Mouse (Mus musculus): ENCODE measurements around the gene Ndufb8. TPM values are rescaled to one million over a fixed set of nuclear protein-coding genes. Genes with fewer than 3 reads are reported as not detected.
A peak's percentile ranks its signal among the peaks of the same experiment; 100 is the strongest.

The Ndufb8 gene
- polyA plus RNA-seq, 1 experiment from 2014 or later: 551 TPM

DNA sequence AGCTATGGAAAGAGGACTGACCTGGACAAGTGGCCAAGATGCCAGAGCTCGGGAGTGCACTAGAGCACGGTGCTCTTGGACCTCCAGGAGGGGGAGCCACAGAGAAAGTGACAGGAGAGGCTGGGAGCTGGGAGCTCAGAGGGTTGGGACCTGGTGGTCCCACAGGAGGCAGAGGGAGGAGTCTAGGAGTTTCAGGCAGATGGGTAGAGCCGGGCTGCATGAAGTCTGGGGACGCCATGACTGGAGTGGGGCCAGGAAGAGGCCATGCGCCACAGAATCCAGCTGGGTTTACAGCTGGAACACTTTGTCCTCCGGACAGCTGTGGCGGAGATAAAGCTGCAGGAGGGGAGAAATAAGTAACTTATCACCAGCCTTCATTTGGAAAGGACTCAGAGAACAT lies 36.1 kb downstream of the Ndufb8 start:
- H3K27me3 ChIP-seq (ENCODE audit: control insufficient read depth, insufficient read depth, low read length): peaks cover 18% of the 10 kb centered on the region
- WGBS: 41% methylated on average over 7 of the region's 7 CpGs
- H3K4me1 ChIP-seq (ENCODE audit: control insufficient read depth, insufficient read depth, low read length): no peaks in the 10 kb centered on the region
- H3K4me2 ChIP-seq (ENCODE audit: low read depth, severe bottlenecking): no peak overlapping the region
- H3K36me3 ChIP-seq (ENCODE audit: control insufficient read depth, insufficient read depth, low read length): no peaks in the 10 kb centered on the region
- DNase-seq (ENCODE audit: low spot score): peak; percentile 28
- no peak overlapping the region for H3K4me3 ChIP-seq (ENCODE audit: low read depth, low read length)
- no peak overlapping the region for H3K9ac ChIP-seq (ENCODE audit: low read length)
- no peak for ATAC-seq (ENCODE audit: insufficient number of reproducible peaks, low FRiP score, low TSS enrichment, low read depth)
- no peaks in the 10 kb centered on the region for H3K9me3 ChIP-seq (ENCODE audit: control insufficient read depth, low read length)
- H3K27ac ChIP-seq (replicated peaks; ENCODE audit: low read depth, low read length): no peak overlapping the region

GRCm38 (mm10) chr19:44517996-44518768 lies 37.1 kb downstream of the Ndufb8 start:
- no peak overlapping the region for H3K9ac ChIP-seq (ENCODE audit: low read length)
- no peak overlapping the region for H3K4me2 ChIP-seq (ENCODE audit: low read depth, severe bottlenecking)
- H3K36me3 ChIP-seq (ENCODE audit: control insufficient read depth, insufficient read depth, low read length): no peaks in the 10 kb centered on the region
- H3K27me3 ChIP-seq (ENCODE audit: control insufficient read depth, insufficient read depth, low read length): peaks cover 27% of the 10 kb centered on the region
- H3K27ac ChIP-seq (replicated peaks; ENCODE audit: low read depth, low read length): no peak overlapping the region
- H3K4me1 ChIP-seq (ENCODE audit: control insufficient read depth, insufficient read depth, low read length): no peaks in the 10 kb centered on the region
- 64% methylated on average over 12 of the region's 12 CpGs for WGBS
- DNase-seq (ENCODE audit: low spot score) (no peak), ATAC-seq (ENCODE audit: insufficient number of reproducible peaks, low FRiP score, low TSS enrichment, low read depth) (no peak)
- no peak overlapping the region for H3K4me3 ChIP-seq (ENCODE audit: low read depth, low read length)
- no peaks in the 10 kb centered on the region for H3K9me3 ChIP-seq (ENCODE audit: control insufficient read depth, low read length)

GRCm38 (mm10) chr19:44515769-44516168 lies 39.5 kb downstream of the Ndufb8 start:
- Histone ChIP-seq H3K4me2 (ENCODE audit: low read depth, severe bottlenecking) (no peak overlapping the region), H3K36me3 (ENCODE audit: control insufficient read depth, insufficient read depth, low read length) (no peaks in the 10 kb centered on the region), H3K9me3 (ENCODE audit: control insufficient read depth, low read length) (no peaks in the 10 kb centered on the region), H3K4me3 (ENCODE audit: low read depth, low read length) (no peak overlapping the region), H3K27ac (replicated peaks; ENCODE audit: low read depth, low read length) (no peak overlapping the region), H3K4me1 (ENCODE audit: control insufficient read depth, insufficient read depth, low read length) (peaks cover 10% of the 10 kb centered on the region), H3K27me3 (ENCODE audit: control insufficient read depth, insufficient read depth, low read length) (peaks cover 51% of the 10 kb centered on the region), H3K9ac (ENCODE audit: low read length) (no peak overlapping the region)
- ATAC-seq (ENCODE audit: insufficient number of reproducible peaks, low FRiP score, low TSS enrichment, low read depth) (no peak), DNase-seq (ENCODE audit: low spot score) (no peak)
- 45% methylated on average over 6 of the region's 6 CpGs for WGBS

DNA sequence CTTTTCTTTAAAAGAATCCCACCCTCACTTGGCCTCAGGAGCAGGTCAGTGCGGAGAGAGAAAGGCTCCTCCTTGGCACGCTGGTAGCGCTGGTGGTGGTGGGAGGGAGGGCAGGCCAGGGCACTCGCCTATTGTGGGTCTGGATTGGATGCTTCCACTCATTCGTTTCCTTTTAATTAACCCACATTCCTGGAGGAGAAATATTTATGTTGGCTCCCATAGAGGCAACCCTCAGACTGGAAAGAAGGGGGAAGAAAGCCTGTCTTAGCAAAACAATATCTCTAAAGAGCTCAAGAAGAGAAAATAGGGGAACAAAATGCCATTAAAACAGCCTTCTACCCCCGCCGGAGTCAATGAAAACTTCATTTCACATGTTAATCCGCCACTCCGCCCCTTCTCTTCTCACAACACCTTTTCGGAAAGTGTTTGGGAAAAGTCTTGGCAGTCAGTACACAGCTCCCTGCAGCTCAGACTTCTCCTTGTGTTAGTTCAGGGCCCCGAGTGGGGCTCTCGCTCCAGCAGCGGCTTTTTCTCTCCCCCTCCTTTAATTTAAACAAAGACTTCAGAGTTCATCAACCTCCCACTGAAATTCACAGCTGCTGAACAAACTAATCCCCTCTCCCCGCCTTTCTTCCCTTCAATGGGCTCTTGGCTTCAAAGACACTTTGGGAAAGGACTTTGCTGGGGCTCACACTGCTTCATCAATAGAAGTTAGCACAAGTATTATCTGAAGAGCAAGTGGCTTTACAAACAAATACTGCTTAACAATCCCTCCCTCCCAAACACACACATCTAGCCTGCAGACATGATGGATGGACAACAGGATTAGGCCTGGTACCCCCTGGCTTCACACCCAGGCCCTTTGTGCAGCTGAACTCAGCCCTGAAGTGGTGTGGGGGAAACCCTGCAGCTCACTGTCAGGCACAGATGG lies 40.5 kb downstream of the Ndufb8 start:
- no peak overlapping the region for H3K9ac ChIP-seq (ENCODE audit: low read length)
- H3K27ac ChIP-seq (replicated peaks; ENCODE audit: low read depth, low read length): no peak overlapping the region
- DNase-seq (ENCODE audit: low spot score) (peak; percentile 40), ATAC-seq (ENCODE audit: insufficient number of reproducible peaks, low FRiP score, low TSS enrichment, low read depth) (no peak)
- WGBS: 10% methylated on average over 14 of the region's 14 CpGs
- H3K4me3 ChIP-seq (ENCODE audit: low read depth, low read length): no peak overlapping the region
- H3K4me2 ChIP-seq (ENCODE audit: low read depth, severe bottlenecking): no peak overlapping the region
- H3K9me3 ChIP-seq (ENCODE audit: control insufficient read depth, low read length): no peaks in the 10 kb centered on the region
- H3K4me1 ChIP-seq (ENCODE audit: control insufficient read depth, insufficient read depth, low read length): peaks cover 10% of the 10 kb centered on the region
- no peaks in the 10 kb centered on the region for H3K36me3 ChIP-seq (ENCODE audit: control insufficient read depth, insufficient read depth, low read length)
- peaks cover 60% of the 10 kb centered on the region for H3K27me3 ChIP-seq (ENCODE audit: control insufficient read depth, insufficient read depth, low read length)

- 25% methylated on average over 7 of the region's 7 CpGs for WGBS
- H3K9ac ChIP-seq (ENCODE audit: low read length): no peak overlapping the region
- H3K4me3 ChIP-seq (ENCODE audit: low read depth, low read length): no peak overlapping the region
- peaks cover 10% of the 10 kb centered on the region for H3K4me1 ChIP-seq (ENCODE audit: control insufficient read depth, insufficient read depth, low read length)
- peaks cover 66% of the 10 kb centered on the region for H3K27me3 ChIP-seq (ENCODE audit: control insufficient read depth, insufficient read depth, low read length)
- no peaks in the 10 kb centered on the region for H3K36me3 ChIP-seq (ENCODE audit: control insufficient read depth, insufficient read depth, low read length)
- no peaks in the 10 kb centered on the region for H3K9me3 ChIP-seq (ENCODE audit: control insufficient read depth, low read length)
- DNase-seq (ENCODE audit: low spot score): no peak
- H3K27ac ChIP-seq (replicated peaks; ENCODE audit: low read depth, low read length): no peak overlapping the region
- no peak overlapping the region for H3K4me2 ChIP-seq (ENCODE audit: low read depth, severe bottlenecking)
- ATAC-seq (ENCODE audit: insufficient number of reproducible peaks, low FRiP score, low TSS enrichment, low read depth): no peak
Observed at GRCm38 (mm10) chr19:44513921-44514482, 41.2 kb downstream of the Ndufb8 start.

DNA sequence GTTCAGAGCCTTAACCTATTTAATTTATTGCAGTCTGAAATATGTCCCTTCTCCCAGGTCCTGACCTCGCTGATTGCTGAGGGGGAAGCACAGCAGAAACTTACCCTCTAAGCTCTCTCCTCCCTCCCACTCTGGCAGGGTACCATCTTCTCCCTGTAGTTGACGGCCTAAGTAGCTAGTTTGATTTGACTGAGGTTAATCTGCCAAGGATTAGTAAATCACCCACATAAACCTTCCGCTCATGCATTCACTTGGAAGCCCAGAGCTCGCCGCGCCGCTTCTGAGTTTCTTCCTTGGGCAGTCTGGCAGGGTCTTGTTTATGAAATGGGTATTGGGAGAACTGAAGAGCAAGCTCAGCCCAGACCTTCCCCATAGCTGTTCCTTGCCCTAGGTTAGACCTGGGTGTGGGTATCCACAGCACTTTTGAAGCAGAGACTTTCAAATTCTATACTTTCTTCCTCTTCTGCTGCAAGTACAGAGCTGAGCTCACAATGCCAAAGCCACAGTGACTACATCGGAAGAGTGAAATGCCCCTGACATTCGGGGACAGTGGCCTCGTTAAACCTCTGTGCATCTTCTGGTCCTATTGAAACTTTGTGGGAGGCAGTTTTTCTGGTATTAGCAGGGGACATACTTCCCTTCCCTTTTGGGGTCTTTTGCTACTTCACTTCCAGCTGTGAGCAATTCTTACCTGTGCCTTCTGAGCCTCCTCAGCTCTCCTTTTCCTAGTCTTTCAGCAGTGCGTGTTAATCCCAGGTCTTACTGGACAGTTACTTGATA lies 42.0 kb downstream of the Ndufb8 start:
- Histone ChIP-seq H3K4me1 (ENCODE audit: control insufficient read depth, insufficient read depth, low read length) (peaks cover 10% of the 10 kb centered on the region), H3K9me3 (ENCODE audit: control insufficient read depth, low read length) (no peaks in the 10 kb centered on the region), H3K4me3 (ENCODE audit: low read depth, low read length) (no peak overlapping the region), H3K9ac (ENCODE audit: low read length) (no peak overlapping the region), H3K27ac (replicated peaks; ENCODE audit: low read depth, low read length) (no peak overlapping the region), H3K4me2 (ENCODE audit: low read depth, severe bottlenecking) (no peak overlapping the region), H3K27me3 (ENCODE audit: control insufficient read depth, insufficient read depth, low read length) (peaks cover 70% of the 10 kb centered on the region), H3K36me3 (ENCODE audit: control insufficient read depth, insufficient read depth, low read length) (no peaks in the 10 kb centered on the region)
- DNase-seq (ENCODE audit: low spot score) (peak; percentile 52), ATAC-seq (ENCODE audit: insufficient number of reproducible peaks, low FRiP score, low TSS enrichment, low read depth) (no peak)
- 16% methylated on average over 11 of the region's 11 CpGs for WGBS

- peaks cover 10% of the 10 kb centered on the region for H3K4me1 ChIP-seq (ENCODE audit: control insufficient read depth, insufficient read depth, low read length)
- no peaks in the 10 kb centered on the region for H3K36me3 ChIP-seq (ENCODE audit: control insufficient read depth, insufficient read depth, low read length)
- no peak overlapping the region for H3K4me2 ChIP-seq (ENCODE audit: low read depth, severe bottlenecking)
- H3K9me3 ChIP-seq (ENCODE audit: control insufficient read depth, low read length): no peaks in the 10 kb centered on the region
- ATAC-seq (ENCODE audit: insufficient number of reproducible peaks, low FRiP score, low TSS enrichment, low read depth) (no peak), DNase-seq (ENCODE audit: low spot score) (peak; percentile 31)
- 20% methylated on average over 5 of the region's 5 CpGs for WGBS
- H3K9ac ChIP-seq (ENCODE audit: low read length): no peak overlapping the region
- H3K4me3 ChIP-seq (ENCODE audit: low read depth, low read length): no peak overlapping the region
- peaks cover 70% of the 10 kb centered on the region for H3K27me3 ChIP-seq (ENCODE audit: control insufficient read depth, insufficient read depth, low read length)
- no peak overlapping the region for H3K27ac ChIP-seq (replicated peaks; ENCODE audit: low read depth, low read length)
Observed at GRCm38 (mm10) chr19:44512601-44513000, 42.6 kb downstream of the Ndufb8 start.
